Mouse (Mus musculus): ENCODE measurements around the gene Gltpd2.

DNA sequence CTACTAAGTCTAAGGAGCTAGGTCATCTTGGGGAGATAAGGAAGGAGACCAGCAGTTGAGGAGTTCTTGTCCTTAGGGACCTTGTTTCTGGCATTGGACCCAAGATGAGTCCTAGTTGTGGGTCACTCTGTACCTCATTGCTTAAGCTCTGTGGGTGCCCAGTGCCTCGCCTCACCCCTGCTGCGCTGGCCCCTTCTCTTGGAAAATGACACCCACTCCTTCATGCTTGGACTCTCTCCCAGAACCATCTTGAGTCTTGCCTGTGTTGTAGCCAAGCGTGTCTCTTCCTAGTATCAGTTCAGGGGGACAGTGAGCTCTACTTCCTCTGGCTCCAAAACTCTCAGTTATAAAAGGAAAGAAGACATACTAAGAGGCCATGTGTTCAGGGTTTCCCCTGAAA lies 29.9 kb upstream of the Gltpd2 start:
- TF ChIP-seq E2F4 (IDR thresholded peaks at IDR 0.05; ENCODE audit: insufficient read depth), result no peak
- TF ChIP-seq POLR2A (IDR thresholded peaks at IDR 0.05; ENCODE audit: insufficient read length, low read depth), result no peak
- no peak for TF ChIP-seq TCF12 (IDR thresholded peaks at IDR 0.05; ENCODE audit: insufficient read depth, poor library complexity, severe bottlenecking)
- TF ChIP-seq MAX (IDR thresholded peaks at IDR 0.05; ENCODE audit: low read depth), result no peak
- no peak for TF ChIP-seq POLR2AphosphoS2 (IDR thresholded peaks at IDR 0.05; ENCODE audit: insufficient read length, low read depth)
- TF ChIP-seq REST (IDR thresholded peaks at IDR 0.05; ENCODE audit: insufficient read depth, insufficient read length), result no peak
- TF ChIP-seq MYOG (IDR thresholded peaks at IDR 0.05; ENCODE audit: control insufficient read depth in 1 of 3, insufficient read depth in 1 of 3, insufficient read length in 2 of 3, low read depth in 2 of 3), result no peak
- TF ChIP-seq TCF3 (IDR thresholded peaks at IDR 0.05; ENCODE audit: insufficient read length, low read depth), result no peak

Measured in myocyte (in vitro differentiated cells).